Mouse (Mus musculus): ENCODE data around the gene Avpr2. TPM values are rescaled to one million over a fixed set of nuclear protein-coding genes. Genes with fewer than 3 reads are reported as not detected.

Gene Avpr2
- not detected in 2 replicates for total RNA-seq (2014; fragmentation: Nextera tagmentation)
- not detected in 2 replicates for total RNA-seq (2017)

- no peak for ATAC-seq (replicated peaks; ENCODE audit: low FRiP score, low TSS enrichment, poor library complexity, severe bottlenecking)
Observed at GRCm38 (mm10) chrX:73891551-73892152, at the start of gene Avpr2. Gene Avpr2 (plus strand): TSS chrX:73892102.

GRCm38 (mm10) chrX:73854326-73855086 is 37.4 kb upstream of the Avpr2 start:
- ATAC-seq (replicated peaks; ENCODE audit: low FRiP score, low TSS enrichment, poor library complexity, severe bottlenecking): no peak

GRCm38 (mm10) chrX:73855087-73855408 is 36.9 kb upstream of the Avpr2 start:
- no peak for ATAC-seq (replicated peaks; ENCODE audit: low FRiP score, low TSS enrichment, poor library complexity, severe bottlenecking)

- ATAC-seq (replicated peaks; ENCODE audit: low FRiP score, low TSS enrichment, poor library complexity, severe bottlenecking): no peak
Observed at GRCm38 (mm10) chrX:73864692-73865091, 27.2 kb upstream of the Avpr2 start.

GRCm38 (mm10) chrX:73867256-73867655 is 24.6 kb upstream of the Avpr2 start:
- no peak for ATAC-seq (replicated peaks; ENCODE audit: low FRiP score, low TSS enrichment, poor library complexity, severe bottlenecking)

GRCm38 (mm10) chrX:73867852-73868251 is 24.1 kb upstream of the Avpr2 start:
- ATAC-seq (replicated peaks; ENCODE audit: low FRiP score, low TSS enrichment, poor library complexity, severe bottlenecking): peak; percentile 73

- peak; percentile 63 for ATAC-seq (replicated peaks; ENCODE audit: low FRiP score, low TSS enrichment, poor library complexity, severe bottlenecking)
Observed at GRCm38 (mm10) chrX:73869334-73869733, 22.6 kb upstream of the Avpr2 start.

- ATAC-seq (replicated peaks; ENCODE audit: low FRiP score, low TSS enrichment, poor library complexity, severe bottlenecking): no peak
Observed at GRCm38 (mm10) chrX:73871474-73871873, 20.4 kb upstream of the Avpr2 start.

- no peak for ATAC-seq (replicated peaks; ENCODE audit: low FRiP score, low TSS enrichment, poor library complexity, severe bottlenecking)
Observed at GRCm38 (mm10) chrX:73871956-73872355, 19.9 kb upstream of the Avpr2 start.

- ATAC-seq (replicated peaks; ENCODE audit: low FRiP score, low TSS enrichment, poor library complexity, severe bottlenecking): no peak
Observed at GRCm38 (mm10) chrX:73875881-73876280, 16.0 kb upstream of the Avpr2 start.

- no peak for ATAC-seq (replicated peaks; ENCODE audit: low FRiP score, low TSS enrichment, poor library complexity, severe bottlenecking)
Observed at GRCm38 (mm10) chrX:73877014-73877413, 14.9 kb upstream of the Avpr2 start.

GRCm38 (mm10) chrX:73880194-73881035 is 11.5 kb upstream of the Avpr2 start:
- ATAC-seq (replicated peaks; ENCODE audit: low FRiP score, low TSS enrichment, poor library complexity, severe bottlenecking): no peak

GRCm38 (mm10) chrX:73881036-73881427 is 10.9 kb upstream of the Avpr2 start:
- ATAC-seq (replicated peaks; ENCODE audit: low FRiP score, low TSS enrichment, poor library complexity, severe bottlenecking): no peak

- ATAC-seq (replicated peaks; ENCODE audit: low FRiP score, low TSS enrichment, poor library complexity, severe bottlenecking): no peak
Observed at GRCm38 (mm10) chrX:73881463-73881862, 10.4 kb upstream of the Avpr2 start.

- ATAC-seq (replicated peaks; ENCODE audit: low FRiP score, low TSS enrichment, poor library complexity, severe bottlenecking): no peak
Observed at GRCm38 (mm10) chrX:73892833-73893232, 931 bp downstream of the Avpr2 start.

GRCm38 (mm10) chrX:73895719-73896118 is 3.8 kb downstream of the Avpr2 start, which contains the start of gene L1cam:
Gene L1cam (minus strand): TSS chrX:73896105.
- no peak for ATAC-seq (replicated peaks; ENCODE audit: low FRiP score, low TSS enrichment, poor library complexity, severe bottlenecking)

- ATAC-seq (replicated peaks; ENCODE audit: low FRiP score, low TSS enrichment, poor library complexity, severe bottlenecking): peak; percentile 77
Observed at GRCm38 (mm10) chrX:73897959-73898358, 6.1 kb downstream of the Avpr2 start.

- no peak for ATAC-seq (replicated peaks; ENCODE audit: low FRiP score, low TSS enrichment, poor library complexity, severe bottlenecking)
Observed at GRCm38 (mm10) chrX:73910049-73910448, 18.1 kb downstream of the Avpr2 start.

GRCm38 (mm10) chrX:73910451-73910850 is 18.5 kb downstream of the Avpr2 start:
- no peak for ATAC-seq (replicated peaks; ENCODE audit: low FRiP score, low TSS enrichment, poor library complexity, severe bottlenecking)

- no peak for ATAC-seq (replicated peaks; ENCODE audit: low FRiP score, low TSS enrichment, poor library complexity, severe bottlenecking)
Observed at GRCm38 (mm10) chrX:73911156-73911555, 19.3 kb downstream of the Avpr2 start.
